18 mouse cellular contexts compared by ENCODE assay signal in the genomic region with DNA sequence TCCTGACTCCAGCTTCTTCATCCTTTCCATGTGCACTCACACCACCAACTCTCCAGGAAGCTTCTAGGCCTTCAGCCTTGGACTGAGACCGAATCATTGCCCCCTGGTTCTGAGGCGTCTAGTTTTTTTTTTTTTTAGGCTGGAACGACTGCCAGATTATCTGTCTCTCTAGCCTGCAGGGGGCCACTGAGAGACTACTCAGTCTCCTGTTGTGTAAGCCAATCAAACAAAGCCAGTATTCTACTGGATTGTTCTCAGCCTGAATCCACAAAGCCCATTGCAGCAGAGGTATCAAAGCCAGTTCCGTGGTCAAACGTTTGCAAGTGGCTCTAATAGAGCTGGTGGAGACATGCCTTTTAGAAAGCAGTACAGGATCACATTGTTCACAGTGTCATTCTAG.
"Had no signal": no experiment of that assay in that cellular context is flagged by ENCODE, and none has a peak within 500 bp of the region (broad histone marks: within the 10 kb centered on the region; RNA-seq: fewer than 3 reads in every experiment).

No protein-coding gene starts in this region.

- H3K4me3 ChIP-seq: layer of hippocampus, adult 2 months; megakaryocyte, embryonic 14.5 days; midbrain, embryonic 12.5 days; neural tube, embryonic 13.5 days had no signal

- H3K27ac ChIP-seq: kidney, postnatal 0 days; layer of hippocampus, adult 2 months; liver, embryonic 14.5 days; midbrain, embryonic 12.5 days; neural tube, embryonic 13.5 days had no signal

- H3K9me3 ChIP-seq: midbrain, embryonic 12.5 days; neural tube, embryonic 13.5 days had no signal

- H3K27me3 ChIP-seq: midbrain, embryonic 12.5 days; neural tube, embryonic 13.5 days had no signal

- H3K4me1 ChIP-seq: neural tube, embryonic 13.5 days had no signal

- H3K36me3 ChIP-seq: midbrain, embryonic 12.5 days; neural tube, embryonic 13.5 days had no signal

- H3K4me2 ChIP-seq: lung, embryonic 14.5 days; midbrain, embryonic 12.5 days; neural tube, embryonic 13.5 days had no signal

- ATAC-seq: midbrain, embryonic 16.5 days had no signal

- DNase-seq: kidney, adult 11 months; kidney, adult 9 months; kidney, postnatal 4 days; left cerebral cortex, postnatal 4 days; lung, embryonic 14.5 days; lung, postnatal 10 days; lung, postnatal 4 days; right cerebral cortex, postnatal 4 days; spleen, adult 18-20 months; thymus, adult 18-20 months; thymus, postnatal 14 days had no signal

- H3K9ac ChIP-seq: liver, embryonic 14.5 days; lung, embryonic 14.5 days; midbrain, embryonic 12.5 days; neural tube, embryonic 13.5 days had no signal
